Mouse (Mus musculus): ENCODE results near the gene Scin.

- no peak for TF ChIP-seq CTCF (IDR thresholded peaks at IDR 0.05; ENCODE audit: extremely low read depth, insufficient read depth, insufficient read length, insufficient replicate concordance)
- TF ChIP-seq POLR2A (IDR thresholded peaks at IDR 0.05; ENCODE audit: low read depth, low read length) = no peak
Measured at GRCm38 (mm10) chr12:40160777-40161176, 26.7 kb upstream of the Scin start.
